Mouse (Mus musculus): ENCODE measurements around the gene Bicdl2.
A peak's percentile ranks its signal among the peaks of the same experiment; 100 is the strongest.

The Bicdl2 gene

GRCm38 (mm10) chr17:23660117-23660875 lies at the start of gene Bicdl2:
TSS of gene Bicdl2 (plus strand) at chr17:23660506.
- DNase-seq (ENCODE audit: low read depth), result no peak

GRCm38 (mm10) chr17:23617087-23617486 lies 43.2 kb upstream of the Bicdl2 start:
- no peak for DNase-seq (ENCODE audit: low read depth)

GRCm38 (mm10) chr17:23620351-23620750 lies 40.0 kb upstream of the Bicdl2 start:
- DNase-seq (ENCODE audit: low read depth), result no peak

GRCm38 (mm10) chr17:23627813-23628212 lies 32.5 kb upstream of the Bicdl2 start:
- DNase-seq (ENCODE audit: low read depth), result no peak

- DNase-seq (ENCODE audit: low read depth), result peak; percentile 89
Observed at GRCm38 (mm10) chr17:23630195-23631020, 29.9 kb upstream of the Bicdl2 start.

GRCm38 (mm10) chr17:23631241-23631640 lies 29.1 kb upstream of the Bicdl2 start:
- no peak for DNase-seq (ENCODE audit: low read depth)

- no peak for DNase-seq (ENCODE audit: low read depth)
Observed at GRCm38 (mm10) chr17:23644613-23645495, 15.5 kb upstream of the Bicdl2 start, which contains the start of gene Mmp25. TSS of gene Mmp25 (minus strand) at chr17:23645277.

- DNase-seq (ENCODE audit: low read depth), result no peak
Observed at GRCm38 (mm10) chr17:23645894-23646293, 14.4 kb upstream of the Bicdl2 start.

GRCm38 (mm10) chr17:23651363-23651762 lies 8.9 kb upstream of the Bicdl2 start:
- DNase-seq (ENCODE audit: low read depth), result peak; percentile 63

- peak; percentile 22 for DNase-seq (ENCODE audit: low read depth)
Observed at GRCm38 (mm10) chr17:23653324-23653723, 7.0 kb upstream of the Bicdl2 start.

- no peak for DNase-seq (ENCODE audit: low read depth)
Observed at GRCm38 (mm10) chr17:23654001-23654400, 6.3 kb upstream of the Bicdl2 start.

- DNase-seq (ENCODE audit: low read depth), result no peak
Observed at GRCm38 (mm10) chr17:23654410-23654809, 5.9 kb upstream of the Bicdl2 start.

GRCm38 (mm10) chr17:23658450-23658849 lies 1.9 kb upstream of the Bicdl2 start:
- DNase-seq (ENCODE audit: low read depth), result no peak

- no peak for DNase-seq (ENCODE audit: low read depth)
Observed at GRCm38 (mm10) chr17:23660876-23661200, 532 bp downstream of the Bicdl2 start.

- no peak for DNase-seq (ENCODE audit: low read depth)
Observed at GRCm38 (mm10) chr17:23661526-23661925, 1.2 kb downstream of the Bicdl2 start.

- peak; percentile 68 for DNase-seq (ENCODE audit: low read depth)
Observed at GRCm38 (mm10) chr17:23664556-23665021, 4.3 kb downstream of the Bicdl2 start.

- DNase-seq (ENCODE audit: low read depth), result no peak
Observed at GRCm38 (mm10) chr17:23665511-23665910, 5.2 kb downstream of the Bicdl2 start.

GRCm38 (mm10) chr17:23670516-23671074 lies 10.3 kb downstream of the Bicdl2 start:
- DNase-seq (ENCODE audit: low read depth), result no peak

- DNase-seq (ENCODE audit: low read depth), result no peak
Observed at GRCm38 (mm10) chr17:23671519-23671918, 11.2 kb downstream of the Bicdl2 start.

- DNase-seq (ENCODE audit: low read depth), result no peak
Observed at GRCm38 (mm10) chr17:23672761-23673160, 12.5 kb downstream of the Bicdl2 start.

- DNase-seq (ENCODE audit: low read depth), result peak; percentile 95
Observed at GRCm38 (mm10) chr17:23673424-23674073, 13.2 kb downstream of the Bicdl2 start, which contains the start of the genes Hcfc1r1 and Thoc6. TSS of gene Hcfc1r1 (plus strand) at chr17:23673596. TSS of gene Thoc6 (minus strand) at chr17:23673882.

Measured in NIH3T3 (cell line).